Comparison of ENCODE assay signal across 10 mouse cellular contexts in genomic region chr14:55053708-55054190, GRCm38 (mm10). TPM values are rescaled to one million over a fixed set of nuclear protein-coding genes. Genes with fewer than 3 reads are reported as not detected.
DNase-seq lines count a peak whose midpoint lies in the region; ATAC-seq and TF ChIP-seq lines count a peak whose summit lies in the region.
"Had no signal": no experiment of that assay in that cellular context is flagged by ENCODE, and none has a peak within 500 bp of the region (broad histone marks: within the 10 kb centered on the region; RNA-seq: fewer than 3 reads in every experiment).

No protein-coding gene starts in this region.

- peak overlapping the region; percentile 65 for H3K4me2 ChIP-seq in forebrain, embryonic 14.5 days (ENCODE audit: low read length)
- H3K4me2 ChIP-seq: lung, embryonic 15.5 days had no signal

- ATAC-seq in forebrain, embryonic 14.5 days: peak; percentile 81
- no peak for ATAC-seq in erythroid progenitor cell, adult 5-6 weeks (replicated peaks; ENCODE audit: low FRiP score, poor library complexity, severe bottlenecking)

- peak overlapping the region; percentile 63 for H3K9ac ChIP-seq in forebrain, embryonic 14.5 days (ENCODE audit: low read length)
- H3K9ac ChIP-seq: lung, embryonic 15.5 days had no signal

- H3K36me3 ChIP-seq in kidney, adult 2 months (ENCODE audit: control insufficient read depth, insufficient read depth, low read length): no peaks in the 10 kb centered on the region
- peaks cover 5% of the 10 kb centered on the region; the same call in 1 of the 2 replicates for H3K36me3 ChIP-seq in forebrain, embryonic 14.5 days (ENCODE audit: control insufficient read depth, insufficient read depth, low read length)
- H3K36me3 ChIP-seq: lung, embryonic 15.5 days had no signal

- H3K27me3 ChIP-seq in kidney, adult 2 months (replicated peaks; ENCODE audit: control insufficient read depth, insufficient read depth, low read length): no peaks in the 10 kb centered on the region
- no peaks in the 10 kb centered on the region for H3K27me3 ChIP-seq in forebrain, embryonic 14.5 days (replicated peaks; ENCODE audit: control insufficient read depth, insufficient read depth, low read length)
- H3K27me3 ChIP-seq: lung, embryonic 15.5 days had no signal

- H3K4me1 ChIP-seq in kidney, adult 2 months (ENCODE audit: control insufficient read depth, insufficient read depth, low read length): no peaks in the 10 kb centered on the region
- H3K4me1 ChIP-seq in forebrain, embryonic 14.5 days (ENCODE audit: control insufficient read depth, insufficient read depth, low read length): peaks cover 31% of the 10 kb centered on the region
- H3K4me1 ChIP-seq: lung, embryonic 15.5 days had no signal

- no peak for TF ChIP-seq CTCF in kidney, adult 2 months (conservative IDR thresholded peaks at IDR 0.05; ENCODE audit: insufficient read depth, insufficient read length, low read depth, low read length)

- 71% methylated on average over 17 of the region's 17 CpGs for WGBS in kidney, adult 2 months
- whole genome bisulfite sequencing in forebrain, embryonic 14.5 days: 32% methylated on average over 16 of the region's 17 CpGs

- no peak for TF ChIP-seq POLR2A in kidney, adult 2 months (IDR thresholded peaks at IDR 0.05; ENCODE audit: low read depth, low read length)

- DNase-seq in kidney, adult 2 months: peak; percentile 60
- DNase-seq in kidney, postnatal 4 days: no peak
- peak; percentile 96 for DNase-seq in forebrain, embryonic 14.5 days (ENCODE audit: low spot score)
- peak; percentile 85 to 88 for DNase-seq in layer of hippocampus, postnatal 36 days
- DNase-seq in right cerebral cortex, adult 2 months (ENCODE audit: low spot score in 2 of 2): peak; percentile 76 to 78
- no peak for DNase-seq in spleen, postnatal 36 days (ENCODE audit: low spot score in 2 of 2)
- DNase-seq in heart, adult 18-20 months: no peak

- H3K4me3 ChIP-seq in kidney, adult 2 months (ENCODE audit: insufficient read depth, low read depth, low read length): no peak overlapping the region
- peak overlapping the region; percentile 32 for H3K4me3 ChIP-seq in forebrain, embryonic 14.5 days (ENCODE audit: low read depth, low read length)
- H3K4me3 ChIP-seq: lung, embryonic 15.5 days had no signal

- no peak overlapping the region for H3K27ac ChIP-seq in kidney, adult 2 months (ENCODE audit: insufficient read depth, low read depth, low read length)
- H3K27ac ChIP-seq in forebrain, embryonic 14.5 days (ENCODE audit: low read depth, low read length): peak overlapping the region; percentile 98
- H3K27ac ChIP-seq: lung, embryonic 15.5 days had no signal

- H3K9me3 ChIP-seq in forebrain, embryonic 14.5 days (replicated peaks; ENCODE audit: control insufficient read depth, low read length): no peaks in the 10 kb centered on the region
- H3K9me3 ChIP-seq: lung, embryonic 15.5 days had no signal

RNA-seq across cellular contexts. Expression of gene Zfhx2, which starts 38.4 kb away (rescaled TPM):
- 2.1 TPM in 2 replicates for polyA plus RNA-seq in kidney, adult 2 months (2012; rRNA removed)
- 8.5 and 12.0 TPM in 2 replicates for polyA plus RNA-seq in forebrain, embryonic 14.5 days (2014; fragmentation: Nextera tagmentation; extraction: Ambion mirVana)
- total RNA-seq in layer of hippocampus, postnatal 36 days (2021): 10 to 100 TPM; 52.0 to 64.3 TPM
- 1.4 and 3.8 TPM in 2 replicates for total RNA-seq in erythroid progenitor cell, adult 5-6 weeks (2015; ENCODE audit: low replicate concordance)
- 0.64 and 5.4 TPM in 2 replicates for total RNA-seq in erythroid progenitor cell, adult 5-6 weeks (2017; ENCODE audit: low replicate concordance)
- 1 to 10 TPM; 4.5 to 5.0 TPM for total RNA-seq in heart, adult 18-20 months (2021)

RNA-seq across cellular contexts. Expression of gene Ngdn, which starts 38.5 kb away (rescaled TPM):
- 15.0 and 15.5 TPM in 2 replicates for polyA plus RNA-seq in kidney, adult 2 months (2012; rRNA removed)
- 64.1 and 72.0 TPM in 2 replicates for polyA plus RNA-seq in forebrain, embryonic 14.5 days (2014; fragmentation: Nextera tagmentation; extraction: Ambion mirVana)
- total RNA-seq in layer of hippocampus, postnatal 36 days (2021): 10 to 100 TPM; 30.7 to 33.8 TPM
- total RNA-seq in erythroid progenitor cell, adult 5-6 weeks (2015; ENCODE audit: low replicate concordance): 15.1 TPM in 2 replicates
- 4.4 and 10.7 TPM in 2 replicates for total RNA-seq in erythroid progenitor cell, adult 5-6 weeks (2017; ENCODE audit: low replicate concordance)
- 10 to 100 TPM; 27.7 to 31.1 TPM for total RNA-seq in heart, adult 18-20 months (2021)

RNA-seq across cellular contexts. Expression of gene Thtpa, which starts 40.8 kb away (rescaled TPM):
- 12.1 and 13.8 TPM in 2 replicates for polyA plus RNA-seq in kidney, adult 2 months (2012; rRNA removed)
- 44.4 and 47.2 TPM in 2 replicates for polyA plus RNA-seq in forebrain, embryonic 14.5 days (2014; fragmentation: Nextera tagmentation; extraction: Ambion mirVana)
- total RNA-seq in layer of hippocampus, postnatal 36 days (2021): 10 to 100 TPM; 18.2 to 19.6 TPM
- total RNA-seq in erythroid progenitor cell, adult 5-6 weeks (2015; ENCODE audit: low replicate concordance): 1.1 TPM in 1 of 2 replicates, not detected in the other
- total RNA-seq in erythroid progenitor cell, adult 5-6 weeks (2017; ENCODE audit: low replicate concordance): 0.68 TPM in 1 of 2 replicates, not detected in the other
- 10 to 100 TPM; 11.3 to 12.9 TPM for total RNA-seq in heart, adult 18-20 months (2021)

RNA-seq across cellular contexts. Expression of gene Ap1g2, which starts 52.6 kb away (rescaled TPM):
- 28.2 and 29.6 TPM in 2 replicates for polyA plus RNA-seq in kidney, adult 2 months (2012; rRNA removed)
- 8.1 and 9.2 TPM in 2 replicates for polyA plus RNA-seq in forebrain, embryonic 14.5 days (2014; fragmentation: Nextera tagmentation; extraction: Ambion mirVana)
- 10 to 100 TPM; 17.4 to 19.2 TPM for total RNA-seq in layer of hippocampus, postnatal 36 days (2021)
- total RNA-seq in erythroid progenitor cell, adult 5-6 weeks (2015; ENCODE audit: low replicate concordance): 2.5 and 23.5 TPM in 2 replicates
- 0.68 and 1.8 TPM in 2 replicates for total RNA-seq in erythroid progenitor cell, adult 5-6 weeks (2017; ENCODE audit: low replicate concordance)
- total RNA-seq in heart, adult 18-20 months (2021): 1 to 10 TPM; 3.3 to 8.3 TPM

RNA-seq across cellular contexts. Expression of gene Myh7, which starts 59.3 kb away (rescaled TPM):
- 0.05 and 5.2 TPM in 2 replicates for polyA plus RNA-seq in kidney, adult 2 months (2012; rRNA removed)
- 5.4 and 6.5 TPM in 2 replicates for polyA plus RNA-seq in forebrain, embryonic 14.5 days (2014; fragmentation: Nextera tagmentation; extraction: Ambion mirVana)
- 1 to 10 TPM; 7.9 to 9.2 TPM for total RNA-seq in layer of hippocampus, postnatal 36 days (2021)
- total RNA-seq in erythroid progenitor cell, adult 5-6 weeks (2015; ENCODE audit: low replicate concordance): not detected in 2 replicates
- total RNA-seq in erythroid progenitor cell, adult 5-6 weeks (2017; ENCODE audit: low replicate concordance): not detected in 2 replicates
- total RNA-seq in heart, adult 18-20 months (2021): 1,000 to 10,000 TPM; 1,849 to 2,242 TPM
- total RNA-seq: MEL had no signal

Comparison
In these comparisons a context has a peak if more than half of its experiments do, and no peak if none do; other contexts are left out.
1. DNase-seq: peak in kidney, adult 2 months (single experiment), forebrain, embryonic 14.5 days (single experiment), layer of hippocampus, postnatal 36 days (2 of 2) and right cerebral cortex, adult 2 months (2 of 2); none in kidney, postnatal 4 days (0 of 2), spleen, postnatal 36 days (0 of 2) and heart, adult 18-20 months (0 of 2).
2. RNA of gene Zfhx2, which starts 38.4 kb away (total RNA-seq): 52.0 to 64.3 TPM in layer of hippocampus, postnatal 36 days; 0.64 to 5.4 TPM in erythroid progenitor cell, adult 5-6 weeks and 4.5 to 5.0 TPM in heart, adult 18-20 months; every median in the first group is over 4 times any median in the second.
3. RNA of gene Thtpa, which starts 40.8 kb away (total RNA-seq): 18.2 to 19.6 TPM in layer of hippocampus, postnatal 36 days and 11.3 to 12.9 TPM in heart, adult 18-20 months; 0.68 to 1.1 TPM in erythroid progenitor cell, adult 5-6 weeks; every median in the first group is over 4 times any median in the second.